Mouse (Mus musculus): ENCODE measurements around the gene 4931429L15Rik. TPM values are rescaled to one million over a fixed set of nuclear protein-coding genes. Genes with fewer than 3 reads are reported as not detected.
"Not testable (repeated sequence)": the region's sequence is repeated elsewhere in the genome, so short reads cannot be mapped to it uniquely, and the experiment has no call there.

4931429L15Rik gene
- total RNA-seq (2014; fragmentation: Nextera tagmentation) (not detected in 2 replicates), total RNA-seq (2017) (not detected in 2 replicates)

DNA sequence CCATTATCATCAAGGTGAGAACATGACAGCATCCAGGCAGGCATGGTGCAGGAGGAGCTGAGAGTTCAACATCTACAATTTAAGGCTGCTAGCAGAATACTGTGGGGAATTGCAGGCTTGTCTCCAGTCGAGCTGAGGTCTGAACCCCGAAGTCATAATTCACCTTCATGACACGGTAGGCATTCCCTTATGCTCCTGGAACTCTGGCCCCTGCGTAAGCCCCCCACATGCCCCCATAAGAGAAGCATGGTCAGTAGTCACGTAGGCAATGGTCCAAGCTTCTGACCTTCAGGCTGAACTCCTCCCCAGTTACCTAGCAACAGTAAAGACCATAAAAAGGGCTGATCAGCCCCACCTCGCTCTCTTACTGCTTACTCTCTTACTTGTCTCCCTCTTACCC lies at the start of gene 4931429L15Rik:
4931429L15Rik (minus strand) TSS at position 101 of the 400 bp plus-strand sequence.
- ATAC-seq (replicated peaks; ENCODE audit: poor library complexity, severe bottlenecking): not testable (repeated sequence)

DNA sequence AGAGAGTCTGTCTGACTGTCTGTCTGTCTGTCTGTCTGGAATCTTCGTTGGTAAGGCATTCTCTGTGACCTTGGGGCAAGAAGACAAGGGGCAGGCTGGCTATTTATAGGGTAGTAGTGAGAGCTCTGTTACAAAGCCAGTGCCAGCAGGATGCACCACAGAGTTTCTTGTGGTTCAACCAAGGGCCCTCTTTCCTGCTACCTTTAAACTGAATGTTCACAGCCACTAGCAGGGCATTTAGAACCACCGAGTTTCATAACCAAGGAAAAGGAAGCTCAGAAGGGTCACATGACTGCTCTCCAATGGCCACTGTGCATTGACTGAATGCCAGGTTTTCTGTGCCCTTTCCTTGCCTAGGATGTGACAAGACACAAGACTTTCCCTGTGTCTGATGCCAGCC lies 42.7 kb upstream of the 4931429L15Rik start:
- ATAC-seq (replicated peaks; ENCODE audit: poor library complexity, severe bottlenecking): peak; percentile 62

DNA sequence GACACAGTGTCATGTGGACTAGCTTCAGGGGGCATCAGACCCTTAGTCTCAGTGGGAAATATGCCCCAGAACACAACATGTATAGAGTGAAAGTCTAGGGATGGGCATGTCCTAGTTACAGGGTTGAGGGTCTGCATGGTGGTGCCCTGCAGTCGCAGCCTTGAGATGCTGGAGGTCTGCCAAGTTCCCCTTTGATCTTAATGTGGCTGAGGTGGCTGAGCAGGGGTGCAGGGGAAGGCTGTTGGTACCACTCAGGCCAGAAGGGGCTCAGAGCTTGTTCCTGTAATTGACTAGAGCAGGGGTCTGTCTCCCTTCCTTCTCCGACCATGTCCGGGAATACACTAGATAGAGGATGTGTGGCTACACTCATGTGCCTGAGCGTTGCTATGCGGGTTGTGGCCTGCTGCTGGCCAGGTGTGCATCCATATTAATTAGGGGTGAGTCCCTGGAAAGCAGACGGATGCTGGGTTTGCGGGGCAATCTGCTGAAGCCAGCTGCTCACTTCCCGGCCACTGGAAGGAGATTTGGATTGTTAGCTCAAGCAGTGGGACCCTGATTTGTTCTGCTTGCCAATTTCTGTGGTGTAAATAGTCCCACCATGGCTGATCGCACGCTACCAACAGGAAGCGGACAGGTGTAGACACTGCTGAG lies 41.8 kb upstream of the 4931429L15Rik start:
- peak; percentile 22 for ATAC-seq (replicated peaks; ENCODE audit: poor library complexity, severe bottlenecking)

DNA sequence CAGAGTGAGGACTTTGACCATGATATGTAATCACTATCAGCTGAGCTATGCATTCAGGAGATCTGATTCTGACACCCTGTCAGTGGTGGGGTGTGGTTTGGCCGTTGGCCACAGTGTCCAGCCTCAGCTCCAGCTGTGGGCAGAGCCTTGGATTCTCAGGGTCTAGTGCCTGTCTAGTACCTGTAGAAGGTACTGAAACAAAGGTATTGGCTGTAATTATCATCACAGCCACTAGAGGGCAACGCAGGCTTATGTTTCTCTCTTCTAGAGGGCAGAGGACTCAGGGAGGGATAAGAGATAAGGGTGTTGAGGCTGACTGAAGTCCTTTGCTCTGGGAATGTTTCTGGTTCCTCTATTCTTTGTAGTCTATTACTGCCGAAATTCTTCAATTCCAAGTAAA lies 34.2 kb upstream of the 4931429L15Rik start:
- ATAC-seq (replicated peaks; ENCODE audit: poor library complexity, severe bottlenecking): peak; percentile 53; the same call in 1 of the 2 replicates

DNA sequence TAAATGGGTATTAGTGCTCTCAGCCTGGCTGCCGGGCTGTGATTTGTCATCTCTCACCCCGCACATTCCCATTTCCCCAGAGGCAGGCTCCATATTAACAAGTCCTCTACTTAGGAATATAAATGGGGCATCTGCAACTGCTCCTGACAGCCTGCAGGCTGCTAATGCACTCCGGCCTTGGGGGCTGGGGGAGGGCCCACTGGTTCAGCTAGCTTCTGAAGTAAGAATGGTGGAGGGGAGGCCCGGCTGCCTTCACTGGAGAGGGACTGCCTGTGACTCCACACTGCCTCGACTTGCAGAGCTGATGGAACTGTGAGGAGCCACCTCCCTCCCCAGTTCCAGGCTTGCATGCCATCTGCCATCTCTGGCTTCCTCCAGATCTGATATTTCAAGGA lies 33.5 kb upstream of the 4931429L15Rik start:
- ATAC-seq (replicated peaks; ENCODE audit: poor library complexity, severe bottlenecking): no peak

DNA sequence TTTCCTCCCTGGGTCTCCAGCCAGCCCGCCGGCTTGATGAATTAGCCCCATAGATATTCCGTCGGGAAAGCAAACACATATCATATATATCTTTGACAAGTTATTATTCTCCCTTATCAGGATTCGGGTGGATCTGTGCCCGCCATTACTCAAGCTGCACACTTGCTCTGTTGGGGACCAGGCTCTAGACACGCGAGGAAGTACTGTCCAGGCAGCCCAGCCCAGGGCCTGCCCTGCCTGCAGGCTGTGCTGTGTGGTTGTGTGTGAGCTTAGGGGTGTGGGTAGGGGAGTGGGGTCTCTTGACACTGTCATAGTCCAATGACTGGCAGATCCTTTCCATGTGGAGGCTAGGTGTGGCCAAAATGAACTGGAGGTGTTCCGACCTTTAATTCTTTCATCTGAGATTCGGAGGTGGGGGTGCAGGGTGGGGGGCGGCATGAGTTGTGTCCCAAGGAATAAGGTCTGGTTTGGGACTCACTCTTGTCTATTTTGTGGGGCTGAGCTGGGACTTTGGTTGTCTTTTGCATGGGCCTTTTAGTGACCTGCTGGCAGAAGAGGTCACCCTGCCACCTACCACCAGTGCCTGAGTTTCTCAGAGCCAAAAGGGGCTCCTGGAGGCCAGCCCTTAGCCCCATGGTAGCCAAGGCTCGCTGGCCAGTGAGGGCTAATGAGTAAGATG lies 33.0 kb upstream of the 4931429L15Rik start:
- no peak for ATAC-seq (replicated peaks; ENCODE audit: poor library complexity, severe bottlenecking)

DNA sequence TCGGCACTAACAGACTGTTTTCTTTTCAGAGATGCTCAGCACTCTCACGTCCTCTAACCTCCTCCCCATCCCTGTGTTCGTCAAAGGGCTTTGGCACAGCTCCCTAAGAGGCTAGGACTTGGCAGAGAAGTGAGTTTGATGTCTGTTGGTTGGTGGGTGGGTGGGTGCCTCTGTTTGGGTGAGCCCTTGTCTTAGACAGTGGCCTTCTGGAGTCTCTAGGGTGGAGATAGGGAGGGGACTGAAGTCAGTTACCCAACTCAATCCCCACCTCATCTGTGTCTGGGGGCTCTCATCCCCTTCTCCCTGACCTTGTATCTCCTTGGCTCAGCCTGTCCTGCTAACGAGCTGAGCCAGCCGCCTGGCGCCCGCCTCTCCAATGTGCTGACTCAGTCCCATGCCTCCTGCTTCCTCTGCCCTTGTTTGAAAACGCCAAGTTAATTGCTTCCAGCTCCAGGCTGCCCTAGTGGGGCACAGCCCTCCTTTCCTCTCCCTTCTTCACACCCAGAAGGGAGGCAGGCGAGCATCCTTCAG lies 30.7 kb upstream of the 4931429L15Rik start:
- ATAC-seq (replicated peaks; ENCODE audit: poor library complexity, severe bottlenecking): no peak

DNA sequence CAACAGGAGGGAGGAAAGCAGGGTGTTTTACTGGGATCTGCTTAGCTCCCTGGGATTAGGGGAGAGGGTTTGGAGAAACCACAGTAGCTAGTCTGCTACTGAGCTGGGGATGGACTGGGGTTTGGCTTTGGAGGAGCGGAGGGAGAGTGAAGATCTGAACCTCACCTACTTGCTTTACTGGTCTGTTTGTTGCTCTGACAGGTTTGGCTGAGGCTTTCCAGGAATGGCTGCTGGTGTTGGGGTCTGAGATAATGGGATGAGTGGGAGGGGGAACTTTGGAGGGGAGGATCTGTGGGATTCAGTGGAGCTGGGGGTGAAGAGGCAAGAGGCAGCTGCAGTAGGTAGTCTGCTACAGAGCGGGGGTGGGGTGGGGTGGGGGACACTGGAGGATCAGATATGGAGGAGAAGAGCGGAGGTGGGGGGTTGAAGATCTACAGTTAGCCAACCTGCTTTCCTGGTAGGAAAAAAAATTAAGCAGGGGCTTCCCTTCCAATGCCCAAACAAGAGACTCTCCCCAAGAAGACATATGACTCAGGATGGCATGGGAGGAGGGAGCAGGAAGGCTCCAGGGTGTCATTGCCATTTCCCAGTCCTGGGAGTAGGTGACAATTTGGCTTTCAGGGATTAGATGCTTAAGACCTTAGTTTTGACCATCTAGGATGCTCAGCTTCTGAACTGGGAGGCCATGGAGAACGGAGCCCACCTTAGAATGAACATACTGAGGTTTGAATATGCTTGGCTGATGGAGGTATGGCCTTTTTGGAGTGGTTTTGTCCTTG lies 26.3 kb upstream of the 4931429L15Rik start:
- ATAC-seq (replicated peaks; ENCODE audit: poor library complexity, severe bottlenecking): no peak

DNA sequence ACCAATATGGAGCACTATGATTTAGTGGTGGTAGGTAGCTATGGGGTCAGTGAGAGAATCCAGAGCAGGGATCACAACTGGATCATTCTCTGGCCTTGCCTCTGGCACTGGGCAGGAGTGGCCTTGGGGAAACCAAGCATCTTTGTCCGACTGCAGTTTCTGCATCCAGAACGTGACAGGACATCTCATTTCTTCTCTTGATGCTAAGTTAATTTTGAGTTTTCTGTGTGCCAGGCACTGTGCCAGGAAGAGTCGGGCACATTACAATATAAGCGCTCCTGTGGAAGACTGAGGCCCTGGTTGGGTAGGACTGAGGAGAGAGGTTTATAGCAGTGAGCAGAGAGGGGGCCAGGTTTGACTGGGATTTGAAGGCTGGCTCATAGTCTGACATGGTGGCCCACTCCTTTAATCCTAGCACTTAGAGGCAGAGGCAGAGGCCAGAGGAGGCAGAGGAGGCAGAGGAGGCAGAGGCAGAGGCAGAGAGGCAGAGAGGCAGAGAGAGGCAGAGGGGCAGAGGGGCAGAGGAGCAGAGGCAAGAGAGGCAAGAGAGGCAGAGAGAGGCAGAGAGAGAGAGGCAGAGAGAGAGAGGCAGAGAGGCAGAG lies 19.4 kb upstream of the 4931429L15Rik start:
- no peak for ATAC-seq (replicated peaks; ENCODE audit: poor library complexity, severe bottlenecking)

DNA sequence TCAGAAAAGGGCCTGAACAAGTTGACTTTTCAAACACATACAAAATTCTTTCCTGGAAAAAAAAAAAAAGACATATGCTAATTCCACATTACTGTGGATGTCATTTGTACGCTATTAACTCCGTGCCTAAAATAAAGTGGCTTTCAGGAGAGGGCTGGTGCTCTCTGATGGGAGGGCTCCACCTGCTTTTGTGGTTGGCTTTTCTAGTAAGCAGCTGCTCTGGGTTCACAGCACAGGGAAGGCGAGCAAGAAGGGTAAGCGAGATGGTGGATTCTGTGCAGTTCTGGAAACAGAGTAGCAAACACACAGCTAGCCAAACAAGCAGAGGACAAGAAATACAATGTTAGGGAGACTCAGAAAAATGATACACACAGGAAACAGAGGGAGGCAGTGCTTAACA lies 18.6 kb upstream of the 4931429L15Rik start:
- ATAC-seq (replicated peaks; ENCODE audit: poor library complexity, severe bottlenecking): no peak

DNA sequence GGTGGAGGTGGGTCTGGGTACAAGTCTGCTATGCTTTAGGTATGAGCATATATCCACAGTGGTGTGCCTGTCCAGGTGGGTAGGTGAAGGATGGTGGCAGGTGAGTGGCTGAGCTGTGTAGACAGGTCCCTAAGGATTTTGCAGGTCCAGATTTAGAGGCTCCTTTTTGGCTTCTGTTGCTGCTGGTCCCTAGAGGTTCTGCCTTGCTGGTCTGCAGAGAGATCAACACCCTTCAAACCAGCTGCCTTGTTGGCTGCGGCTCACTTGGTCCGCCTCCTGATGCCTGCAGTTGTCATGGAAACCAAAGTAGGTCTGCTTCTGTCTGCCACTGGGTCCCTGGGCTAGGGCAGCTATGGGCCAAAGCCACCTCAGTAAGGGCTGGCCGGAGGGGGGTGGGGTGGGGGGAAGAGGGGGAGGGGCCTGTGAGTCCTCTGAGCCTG lies 18.1 kb upstream of the 4931429L15Rik start:
- no peak for ATAC-seq (replicated peaks; ENCODE audit: poor library complexity, severe bottlenecking)

DNA sequence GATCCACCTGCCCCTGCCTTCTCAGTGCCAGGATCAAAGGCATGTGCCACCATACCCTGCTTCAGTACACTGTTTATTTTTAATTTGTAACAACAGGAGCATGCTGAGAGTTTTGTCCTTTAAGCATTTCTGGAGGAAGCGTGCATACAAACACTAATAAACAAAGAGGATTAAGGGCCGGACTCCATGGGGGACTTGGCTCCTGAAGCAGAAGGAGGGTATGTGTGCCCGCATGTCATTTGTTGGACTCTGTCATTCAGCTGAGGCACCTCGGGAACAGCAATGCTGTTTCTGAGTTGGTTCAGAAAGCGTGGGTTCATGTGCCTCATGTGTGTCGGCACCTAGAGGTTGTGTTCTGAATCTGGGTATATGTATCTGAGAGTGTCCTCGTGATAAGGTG lies 17.5 kb upstream of the 4931429L15Rik start:
- no peak for ATAC-seq (replicated peaks; ENCODE audit: poor library complexity, severe bottlenecking)

DNA sequence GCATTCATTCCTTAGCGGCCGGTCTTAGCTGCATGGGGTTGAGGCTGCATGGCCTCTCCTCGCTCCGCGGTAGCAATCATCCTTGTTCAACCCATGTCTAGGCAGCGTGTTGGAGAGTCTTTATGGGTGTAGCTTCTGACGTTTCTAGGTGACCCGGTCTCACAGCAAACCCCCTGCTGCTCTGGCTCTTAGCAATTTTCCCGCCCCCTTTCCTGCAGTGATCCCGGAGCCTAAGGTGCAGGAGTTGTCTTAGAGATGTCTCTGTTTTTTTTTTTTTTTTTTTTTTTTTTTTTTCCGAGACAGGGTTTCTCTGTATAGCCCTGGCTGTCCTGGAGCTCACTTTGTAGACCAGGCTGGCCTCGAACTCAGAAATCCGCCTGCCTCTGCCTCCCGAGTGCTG lies 16.5 kb upstream of the 4931429L15Rik start:
- not testable (repeated sequence) for ATAC-seq (replicated peaks; ENCODE audit: poor library complexity, severe bottlenecking)

DNA sequence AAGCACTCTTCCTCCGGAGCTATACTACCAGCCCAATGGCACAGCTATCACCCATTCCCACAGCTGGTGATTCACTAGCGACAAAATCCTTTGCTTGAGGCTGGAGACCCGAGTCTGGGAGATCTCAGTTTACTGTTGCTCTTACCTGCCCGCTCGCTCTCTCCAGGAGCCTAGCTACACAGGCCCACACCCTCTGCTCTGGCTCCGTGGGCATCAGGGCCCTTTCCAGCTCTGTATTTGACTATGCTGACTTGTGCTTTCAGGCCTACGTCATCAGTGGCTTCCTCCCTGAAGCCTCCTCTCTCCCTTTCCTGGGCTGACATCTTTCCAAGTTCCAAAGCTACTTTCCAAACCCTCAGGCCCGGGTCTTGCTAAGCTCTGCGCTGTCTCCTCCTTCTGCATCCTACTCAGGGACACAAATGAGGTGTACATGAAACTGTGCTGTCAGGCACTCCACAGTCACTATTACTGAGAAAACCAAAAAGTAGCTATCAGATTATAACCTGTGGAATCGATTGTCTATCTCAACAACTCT lies 15.7 kb upstream of the 4931429L15Rik start:
- no peak for ATAC-seq (replicated peaks; ENCODE audit: poor library complexity, severe bottlenecking)

DNA sequence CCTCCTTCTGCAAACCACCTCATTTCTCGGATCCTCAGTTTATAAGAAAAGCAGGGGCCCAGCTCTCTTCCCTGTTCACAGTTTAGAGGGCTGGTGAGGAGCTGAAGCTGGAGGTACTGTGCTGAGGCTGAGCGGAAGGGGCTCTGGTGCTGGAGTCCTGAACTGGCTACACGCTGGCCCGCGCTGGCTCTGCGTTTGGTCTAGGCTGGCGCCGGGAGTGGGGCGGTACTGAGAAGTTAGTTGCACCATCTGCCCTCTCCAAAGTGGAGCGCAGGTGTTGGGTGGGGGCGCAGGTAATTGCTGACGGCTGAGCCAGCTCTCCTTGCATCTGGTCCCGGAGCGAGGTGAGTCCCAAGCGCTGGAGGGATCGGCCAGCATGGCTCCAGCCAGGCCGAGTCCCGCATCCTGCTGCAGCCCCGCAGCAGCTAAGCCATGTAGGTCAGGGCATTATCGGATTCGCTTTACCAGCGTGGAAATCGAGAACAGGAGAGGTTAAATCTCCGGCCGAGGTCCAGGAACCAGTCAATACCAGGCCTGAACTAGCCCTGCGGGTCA lies 14.8 kb upstream of the 4931429L15Rik start:
- ATAC-seq (replicated peaks; ENCODE audit: poor library complexity, severe bottlenecking): no peak

DNA sequence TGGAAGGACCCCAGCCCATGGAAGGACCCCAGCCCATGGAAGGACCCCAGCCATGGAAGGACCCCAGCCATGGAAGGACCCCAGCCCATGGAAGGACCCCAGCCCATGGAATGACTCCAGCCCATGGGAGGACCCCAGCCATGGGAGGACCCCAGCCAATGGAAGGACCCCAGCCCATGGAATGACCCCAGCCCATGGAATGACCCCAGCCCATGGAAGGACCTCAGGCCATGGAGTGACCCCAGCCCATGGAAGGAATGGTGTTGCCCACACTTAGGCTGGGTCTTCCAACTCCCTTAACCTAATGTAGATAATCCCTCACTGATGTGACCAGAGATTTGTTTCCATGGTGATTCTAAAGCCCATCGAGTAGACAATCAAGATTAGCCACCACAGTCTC lies 11.5 kb upstream of the 4931429L15Rik start:
- ATAC-seq (replicated peaks; ENCODE audit: poor library complexity, severe bottlenecking): no peak

DNA sequence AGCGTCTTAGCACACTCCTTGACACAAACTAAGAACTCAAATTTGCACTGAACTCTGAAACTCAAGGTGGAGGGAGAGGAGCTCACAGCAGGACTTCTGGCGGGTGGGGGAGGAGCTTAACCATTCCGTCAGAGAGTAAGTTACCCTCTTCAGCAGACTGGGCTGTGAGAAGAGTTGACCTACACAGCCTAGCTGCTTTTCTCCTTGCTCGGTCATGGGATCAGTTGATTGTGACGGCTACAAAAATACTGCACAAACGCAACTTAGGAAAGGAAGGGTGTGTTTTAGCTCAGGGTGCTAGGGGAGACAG lies 10.8 kb upstream of the 4931429L15Rik start:
- ATAC-seq (replicated peaks; ENCODE audit: poor library complexity, severe bottlenecking): no peak

DNA sequence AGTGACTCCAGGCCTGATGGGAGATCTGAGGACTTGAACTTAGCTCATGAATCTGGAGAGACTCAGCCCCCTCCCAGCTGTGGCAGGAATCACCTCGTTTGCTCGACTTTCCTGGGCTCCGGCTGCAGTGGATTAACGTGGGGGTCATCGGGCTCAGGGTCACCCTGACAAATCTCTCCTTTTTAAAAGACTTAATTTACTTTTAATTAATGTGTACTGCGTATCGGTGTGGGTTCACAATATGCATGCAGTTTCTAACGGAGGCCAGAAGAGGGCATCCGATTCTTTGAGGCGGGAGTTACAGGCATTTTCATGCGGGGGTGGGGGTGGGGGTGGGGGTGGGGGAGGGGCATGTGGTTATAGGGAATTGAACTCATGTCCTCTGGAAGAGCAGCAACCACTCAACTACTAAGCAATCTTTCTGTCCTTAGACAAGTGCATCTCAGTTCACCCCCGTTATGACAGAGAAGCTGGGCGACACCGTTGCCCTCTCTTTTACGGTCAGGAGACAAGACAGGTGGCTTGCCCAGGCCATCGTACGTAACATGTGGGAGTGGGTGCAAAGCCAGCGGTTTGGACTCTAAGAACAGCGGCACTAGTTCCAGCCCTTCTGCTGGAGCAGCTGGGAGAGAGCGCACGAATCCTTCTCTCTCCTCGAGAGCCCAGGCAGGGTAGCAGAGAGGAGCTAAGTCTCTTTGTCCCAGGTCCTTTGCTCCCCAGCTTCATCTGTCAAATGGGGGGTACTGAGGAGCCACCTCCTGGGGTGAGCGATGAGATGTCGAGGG lies 10.2 kb upstream of the 4931429L15Rik start:
- ATAC-seq (replicated peaks; ENCODE audit: poor library complexity, severe bottlenecking): no peak

DNA sequence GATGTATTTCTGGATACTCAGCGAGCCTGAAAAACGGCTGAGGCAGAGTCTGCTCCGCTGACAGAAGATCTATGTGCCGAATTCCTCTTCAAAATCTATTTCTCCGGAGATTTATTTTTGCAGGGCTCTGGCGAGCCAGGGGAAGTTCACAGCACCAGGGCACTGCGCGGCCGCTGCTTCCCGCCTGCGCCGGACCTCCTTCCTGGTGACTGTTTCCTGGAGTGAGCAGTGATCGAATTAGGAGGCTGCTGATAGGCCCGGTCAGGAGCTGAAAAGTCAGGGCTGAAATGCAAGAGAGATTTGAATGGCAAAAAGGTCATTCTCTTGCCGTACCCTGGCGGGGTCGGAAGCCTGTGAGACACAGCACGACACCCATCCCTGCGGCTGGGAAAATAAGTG lies 9.5 kb upstream of the 4931429L15Rik start:
- ATAC-seq (replicated peaks; ENCODE audit: poor library complexity, severe bottlenecking): peak; percentile 44; the same call in 1 of the 2 replicates

Measured in granulocyte monocyte progenitor cell, adult 5-6 weeks (primary cell).